ENCODE assay signal across 9 mouse cellular contexts in the genomic region with DNA sequence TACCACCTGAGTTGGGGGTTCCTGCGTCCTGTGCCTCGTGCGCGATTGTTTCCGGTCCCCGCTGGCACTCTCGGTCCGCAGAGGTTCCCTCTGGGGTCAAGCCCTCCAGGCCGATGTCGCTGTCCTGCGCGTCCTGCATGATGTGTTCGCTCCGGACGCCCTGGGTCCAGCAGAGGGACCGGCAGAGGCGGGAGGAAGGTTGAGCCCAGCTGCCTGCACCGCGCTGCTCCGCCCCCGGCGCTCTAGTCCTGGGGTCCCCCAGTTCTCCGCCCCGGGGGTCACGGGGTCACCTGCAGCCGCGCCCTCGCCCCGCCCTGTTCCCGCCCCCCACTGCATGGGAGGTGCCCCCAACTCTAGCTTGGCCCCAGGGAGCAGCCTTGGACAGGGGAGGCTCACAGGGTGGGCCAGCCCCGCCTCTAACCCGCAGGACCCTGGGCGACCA. TPM values are rescaled to one million over a fixed set of nuclear protein-coding genes. Genes with fewer than 3 reads are reported as not detected.
A peak's percentile ranks its signal among the peaks of the same experiment; 100 is the strongest.
DNase-seq lines count a peak whose midpoint lies in the region; ATAC-seq lines count a peak whose summit lies in the region.
"Had no signal": no experiment of that assay in that cellular context is flagged by ENCODE, and none has a peak within 500 bp of the region (broad histone marks: within the 10 kb centered on the region; RNA-seq: fewer than 3 reads in every experiment).

No protein-coding gene starts in this region.

- no peaks in the 10 kb centered on the region for H3K36me3 ChIP-seq in heart, embryonic 10.5 days
- H3K36me3 ChIP-seq in hindbrain, embryonic 14.5 days (replicated peaks; ENCODE audit: control insufficient read depth, insufficient read depth), result no peaks in the 10 kb centered on the region
- peaks cover 24% of the 10 kb centered on the region for H3K36me3 ChIP-seq in midbrain, embryonic 10.5 days

- H3K9me3 ChIP-seq in heart, embryonic 10.5 days, result no peaks in the 10 kb centered on the region
- H3K9me3 ChIP-seq in hindbrain, embryonic 14.5 days (ENCODE audit: control insufficient read depth, low read length), result no peaks in the 10 kb centered on the region
- no peaks in the 10 kb centered on the region; the same call in 1 of the 2 replicates for H3K9me3 ChIP-seq in midbrain, embryonic 10.5 days (replicated peaks)

- H3K9ac ChIP-seq in hindbrain, embryonic 14.5 days, result peak overlapping the region; percentile 53

- H3K4me3 ChIP-seq in heart, embryonic 10.5 days, result peak overlapping the region; percentile 65
- peak overlapping the region; percentile 32 for H3K4me3 ChIP-seq in hindbrain, embryonic 14.5 days (replicated peaks; ENCODE audit: low read length)
- peak overlapping the region; percentile 62 for H3K4me3 ChIP-seq in midbrain, embryonic 10.5 days

- H3K4me1 ChIP-seq in heart, embryonic 10.5 days, result peaks cover 27% of the 10 kb centered on the region
- H3K4me1 ChIP-seq in hindbrain, embryonic 14.5 days (replicated peaks; ENCODE audit: control insufficient read depth, insufficient read depth, low read length), result peaks cover 5% of the 10 kb centered on the region
- peaks cover 63% of the 10 kb centered on the region for H3K4me1 ChIP-seq in midbrain, embryonic 10.5 days

- ATAC-seq in hindbrain, embryonic 14.5 days (ENCODE audit: low FRiP score), result 0 out of 2 replicates have a peak, but pooled peaks have one; percentile 46

- H3K4me2 ChIP-seq in hindbrain, embryonic 14.5 days (replicated peaks), result peak overlapping the region; percentile 58

- DNase-seq in heart, embryonic 10.5 days (ENCODE audit: low spot score), result peak; percentile 90
- DNase-seq in heart, adult 8-10 months (ENCODE audit: low spot score), result no peak
- peak; percentile 63 for DNase-seq in embryo, embryonic 11 days
- no peak for DNase-seq in hindbrain, embryonic 14.5 days (ENCODE audit: low spot score)
- DNase-seq in midbrain, embryonic 10.5 days (ENCODE audit: low spot score), result peak; percentile 63
- DNase-seq in urinary bladder, adult 18-20 months (ENCODE audit: low spot score in 2 of 2), result no peak
- DNase-seq in frontal cortex, adult 2 months (ENCODE audit: extremely low spot score in 1 of 2, low spot score in 1 of 2), result no peak
- DNase-seq in right cerebral cortex, postnatal 36 days (ENCODE audit: low spot score in 2 of 2), result no peak

- H3K27ac ChIP-seq in heart, embryonic 10.5 days, result peak overlapping the region; percentile 85
- H3K27ac ChIP-seq in hindbrain, embryonic 14.5 days, result no peak overlapping the region
- H3K27ac ChIP-seq in midbrain, embryonic 10.5 days (replicated peaks), result peak overlapping the region; percentile 91

- under 1% methylated on average over 33 of the region's 33 CpGs for WGBS in heart, embryonic 10.5 days
- under 1% methylated on average over 33 of the region's 33 CpGs for WGBS in hindbrain, embryonic 14.5 days
- under 1% methylated on average over 32 of the region's 33 CpGs for WGBS in midbrain, embryonic 10.5 days

- peaks cover 65% of the 10 kb centered on the region for H3K27me3 ChIP-seq in heart, embryonic 10.5 days (ENCODE audit: insufficient read depth, poor library complexity, severe bottlenecking)
- H3K27me3 ChIP-seq in hindbrain, embryonic 14.5 days (ENCODE audit: control insufficient read depth, insufficient read depth, low read length), result peaks cover 15% of the 10 kb centered on the region; the same call in 1 of the 2 replicates
- peaks cover 47% of the 10 kb centered on the region for H3K27me3 ChIP-seq in midbrain, embryonic 10.5 days (ENCODE audit: low read depth, poor library complexity, severe bottlenecking)

RNA-seq across cellular contexts. Expression of gene Ano1, which starts 13.4 kb away (rescaled TPM):
- 18.1 and 18.3 TPM in 2 replicates for polyA plus RNA-seq in heart, embryonic 10.5 days (2016; fragmentation: Nextera tagmentation; extraction: Ambion mirVana)
- 10 to 100 TPM in 3 of 4 experiments, 1 to 10 TPM in 1; 7.5 to 12.1 (median 11.7) TPM for total RNA-seq in heart, adult 8-10 months (2022)
- 4.5 and 5.6 TPM in 2 replicates for polyA plus RNA-seq in hindbrain, embryonic 14.5 days (2014; fragmentation: Nextera tagmentation; extraction: Ambion mirVana)
- 29.4 and 41.5 TPM in 2 replicates for polyA plus RNA-seq in midbrain, embryonic 10.5 days (2016; fragmentation: Nextera tagmentation; extraction: Ambion mirVana)
- polyA plus RNA-seq in frontal cortex, adult 2 months (2012; rRNA removed), result 5.3 and 8.9 TPM in 2 replicates
- total RNA-seq: CH12.LX had no signal

Comparison
In these comparisons a context has a peak if more than half of its experiments do, and no peak if none do; other contexts are left out.
1. DNase-seq: peak in heart, embryonic 10.5 days (single experiment), embryo, embryonic 11 days (single experiment) and midbrain, embryonic 10.5 days (single experiment); none in heart, adult 8-10 months (single experiment), hindbrain, embryonic 14.5 days (single experiment), urinary bladder, adult 18-20 months (0 of 2), frontal cortex, adult 2 months (0 of 2) and right cerebral cortex, postnatal 36 days (0 of 2).
2. Peak in every context shown above with its lines, with median percentiles within 50 percentile points of each other: H3K4me3 ChIP-seq.